Mouse (Mus musculus) spleen, adult 2 months (tissue): Measurements from ENCODE around the gene Cadps2. TPM values are rescaled to one million over a fixed set of nuclear protein-coding genes. Genes with fewer than 3 reads are reported as not detected.

Source experiments
- DNase-seq, 2 experiments: peaks; one replicate each; pipeline versions ENCODE4 v3.0.0 to v3.0.0-alpha.2; 2012 to 2021; ENCODE audit warnings: low spot score in 2 of 2, low read depth in 1 of 2
- H3K27ac ChIP-seq: fragments of 200-500 bp; 2 replicates; pipeline ENCODE4 v1.5.1; 2012; ENCODE audit warnings: low read length, inconsistent platforms; ENCODE audit not compliant: insufficient read depth
- H3K27me3 ChIP-seq: fragments of 200-500 bp; 2 replicates; pipeline ENCODE4 v1.6.1; 2012; ENCODE audit warnings: mild to moderate bottlenecking, moderate library complexity, low read length, inconsistent platforms; ENCODE audit not compliant: control insufficient read depth, insufficient read depth
- H3K36me3 ChIP-seq: fragments of 200-500 bp; 2 replicates; pipeline ENCODE4 v1.6.1; 2012; ENCODE audit warnings: mild to moderate bottlenecking, low read length, inconsistent platforms; ENCODE audit not compliant: control insufficient read depth, insufficient read depth
- H3K4me1 ChIP-seq: fragments of 200-500 bp; 2 replicates; pipeline ENCODE4 v1.6.1; 2011; ENCODE audit warnings: inconsistent platforms; ENCODE audit not compliant: control insufficient read depth, insufficient read depth, insufficient read length
- H3K4me3 ChIP-seq: fragments of 200-500 bp; 2 replicates; pipeline ENCODE4 v1.5.1; 2011; ENCODE audit warnings: mild to moderate bottlenecking, inconsistent platforms; ENCODE audit not compliant: insufficient read depth, insufficient read length; ENCODE audit errors: extremely low read depth
- CTCF ChIP-seq: fragments of 200-500 bp; IDR thresholded peaks from 2 replicates; pipeline ENCODE4 v1.5.1; 2011; ENCODE audit warnings: mild to moderate bottlenecking, inconsistent platforms; ENCODE audit not compliant: insufficient read depth, insufficient read length, insufficient replicate concordance; ENCODE audit errors: extremely low read depth
- POLR2A ChIP-seq: fragments of 200-500 bp; IDR thresholded peaks from 2 replicates; pipeline ENCODE4 v1.6.1; 2011; ENCODE audit warnings: low read depth, low read length, inconsistent platforms
- WGBS: fragments of 180-500 bp; shearing (Covaris S2); methylation state at CpG from one replicate; pipeline ENCODE4 v1.1.7; 2018; 5-methylcytosine and 5-hydroxymethylcytosine counted together
- polyA plus RNA-seq: library from polyadenylated mRNA; depleted of rRNA; stranded (reverse); fragments of >200 nt; gene quantifications from 2 replicates; pipeline ENCODE4 v1.2.3, GENCODE M21; 2012

The Cadps2 gene
- polyA plus RNA-seq, 1 experiment = 0.60 TPM

DNA sequence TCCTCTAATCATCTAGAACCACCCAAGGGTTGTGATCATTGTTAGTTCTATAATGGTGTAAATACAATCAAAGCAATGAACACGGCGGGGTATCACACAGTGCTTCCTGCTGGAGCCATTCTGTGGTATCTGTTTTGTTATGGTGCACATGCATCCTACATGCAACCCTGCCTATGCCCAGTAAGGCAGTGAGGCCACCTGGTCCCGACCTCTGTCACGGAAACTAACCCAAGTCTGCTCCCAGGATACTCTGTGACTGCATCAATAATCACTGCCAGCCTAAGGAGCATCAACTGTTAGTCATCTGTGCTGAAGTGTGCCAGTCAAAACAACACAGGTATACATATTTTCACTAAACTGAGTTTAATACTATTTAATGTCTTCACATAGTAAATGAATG is 3.7 kb downstream of the Cadps2 start:
- Histone ChIP-seq H3K27ac (no peak overlapping the region), H3K36me3 (no peaks in the 10 kb centered on the region), H3K4me1 (no peaks in the 10 kb centered on the region; the same call in 1 of the 2 replicates), H3K4me3 (no peak overlapping the region), H3K27me3 (0 out of 2 replicates have a peak, but pooled peaks cover 5% of the 10 kb centered on the region)
- TF ChIP-seq CTCF (no peak), POLR2A (no peak)
- 89% methylated on average over 4 of the region's 4 CpGs for WGBS
- no peak for DNase-seq

DNA sequence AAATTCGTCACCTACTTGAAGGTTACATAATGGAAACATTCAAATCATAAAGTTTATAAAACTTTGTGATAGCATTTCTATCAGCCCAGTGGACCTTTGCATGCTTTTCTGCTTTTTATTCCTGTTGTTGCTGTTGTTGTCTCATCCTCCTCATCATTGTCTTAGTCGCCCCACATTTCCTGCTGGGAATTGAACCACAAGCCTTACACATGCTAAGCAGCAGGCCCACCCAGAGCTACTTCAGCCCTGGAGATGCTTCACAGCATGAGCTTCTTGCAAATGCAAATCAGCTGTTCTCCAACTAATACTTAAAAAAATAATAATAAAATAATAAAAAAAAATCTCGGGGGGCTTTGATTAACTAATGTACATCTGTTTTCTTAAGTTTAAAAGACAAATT is 8.5 kb downstream of the Cadps2 start:
- H3K4me1 ChIP-seq = no peaks in the 10 kb centered on the region
- no peaks in the 10 kb centered on the region for H3K36me3 ChIP-seq
- no peak for DNase-seq
- H3K27me3 ChIP-seq = no peaks in the 10 kb centered on the region
- 69% methylated on average over 3 of the region's 3 CpGs for WGBS
- no peak overlapping the region for H3K27ac ChIP-seq
- TF ChIP-seq POLR2A = no peak
- TF ChIP-seq CTCF = no peak
- no peak overlapping the region for H3K4me3 ChIP-seq

DNA sequence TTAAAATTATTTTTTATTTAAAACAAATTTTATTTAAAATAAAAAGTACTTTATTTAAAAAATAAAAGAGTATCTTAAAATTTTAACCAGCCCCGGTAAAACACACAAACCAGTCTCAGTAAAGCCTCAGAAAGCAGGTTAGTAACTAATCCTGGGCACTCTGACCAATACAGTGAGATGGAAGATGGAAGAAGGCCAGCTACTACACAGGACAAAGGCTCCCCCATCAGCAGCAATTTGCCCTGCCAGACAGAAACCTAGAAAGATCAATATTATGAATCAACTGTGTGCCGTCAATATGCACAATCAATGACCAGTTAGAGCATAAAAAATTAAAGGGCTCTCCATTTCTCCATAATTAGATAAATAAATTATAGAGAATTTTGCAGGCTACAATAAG is 9.9 kb downstream of the Cadps2 start:
- no peak overlapping the region for H3K4me3 ChIP-seq
- TF ChIP-seq CTCF (no peak), POLR2A (no peak)
- no peak for DNase-seq
- 91% methylated on average over 2 of the region's 2 CpGs for WGBS
- no peaks in the 10 kb centered on the region for H3K36me3 ChIP-seq
- H3K4me1 ChIP-seq = no peaks in the 10 kb centered on the region
- no peaks in the 10 kb centered on the region for H3K27me3 ChIP-seq
- H3K27ac ChIP-seq = no peak overlapping the region

DNA sequence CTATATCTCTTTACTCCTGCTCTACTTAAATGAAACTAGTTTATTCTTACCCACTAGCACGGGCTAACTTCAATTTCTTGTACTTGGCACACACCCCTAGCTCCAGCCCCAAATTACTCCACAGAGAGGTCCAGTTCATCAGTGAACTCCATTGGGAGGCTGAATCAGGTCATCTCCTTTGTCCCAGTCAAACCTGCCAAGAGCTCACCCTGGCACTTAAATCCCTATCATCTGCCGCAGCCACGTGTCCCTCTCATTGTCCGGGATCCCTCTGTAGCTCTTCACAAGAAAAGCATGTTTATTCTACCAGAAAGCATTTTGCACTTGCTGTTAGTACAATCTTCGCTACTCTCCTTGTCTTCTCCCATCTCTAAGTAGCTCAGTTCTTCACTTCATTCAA is 17.4 kb downstream of the Cadps2 start:
- Histone ChIP-seq H3K4me3 (no peak overlapping the region), H3K36me3 (no peaks in the 10 kb centered on the region), H3K4me1 (no peaks in the 10 kb centered on the region), H3K27me3 (no peaks in the 10 kb centered on the region), H3K27ac (no peak overlapping the region)
- DNase-seq = no peak
- TF ChIP-seq CTCF (no peak), POLR2A (no peak)
- 90% methylated on average over 5 of the region's 5 CpGs for WGBS

DNA sequence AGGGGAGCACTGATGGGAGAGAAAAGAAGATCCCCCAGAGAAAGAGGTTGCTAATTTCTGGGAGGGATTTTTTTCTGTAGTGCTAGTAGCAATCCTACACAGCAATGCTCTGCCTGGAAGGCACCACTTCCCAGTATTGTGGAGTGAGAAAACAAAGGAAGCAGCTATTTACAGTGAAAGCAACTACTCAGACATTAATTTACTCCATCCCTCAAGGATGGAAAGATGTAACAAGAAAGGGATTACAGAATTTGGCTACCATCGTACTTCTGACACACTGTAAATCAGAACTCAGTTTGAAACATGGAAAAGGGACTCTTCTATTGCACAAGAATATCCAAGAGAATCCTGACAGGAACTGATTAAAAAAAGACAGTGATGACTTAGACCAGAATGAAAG is 29.1 kb downstream of the Cadps2 start:
- Histone ChIP-seq H3K4me3 (no peak overlapping the region), H3K27ac (no peak overlapping the region), H3K4me1 (no peaks in the 10 kb centered on the region), H3K36me3 (no peaks in the 10 kb centered on the region), H3K27me3 (no peaks in the 10 kb centered on the region)
- 69% methylated on average over 1 of the region's 1 CpGs for WGBS
- TF ChIP-seq POLR2A (no peak), CTCF (no peak)
- DNase-seq = no peak

DNA sequence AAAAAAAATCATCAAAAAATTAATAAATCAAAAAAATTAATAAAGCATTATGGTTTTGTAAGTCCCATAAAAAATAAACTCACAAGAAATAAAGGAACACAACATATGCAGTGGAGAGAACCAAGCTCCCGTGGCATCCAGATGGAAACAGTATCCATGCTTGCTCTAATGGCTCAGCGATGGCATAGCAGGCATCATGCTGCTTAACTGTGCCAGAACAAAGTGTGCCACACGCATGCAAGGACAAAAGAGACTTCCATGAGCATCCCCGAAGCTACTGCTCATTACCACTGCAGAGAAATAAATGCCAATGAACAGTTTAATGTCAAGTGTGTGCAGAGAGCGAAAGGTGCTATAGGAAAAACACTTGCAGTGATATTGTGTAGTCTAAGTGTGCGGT is 29.9 kb downstream of the Cadps2 start:
- Histone ChIP-seq H3K36me3 (no peaks in the 10 kb centered on the region), H3K27ac (no peak overlapping the region), H3K4me1 (no peaks in the 10 kb centered on the region), H3K4me3 (no peak overlapping the region), H3K27me3 (no peaks in the 10 kb centered on the region)
- TF ChIP-seq POLR2A = no peak
- TF ChIP-seq CTCF = no peak
- WGBS = 86% methylated on average over 6 of the region's 6 CpGs
- DNase-seq = no peak

DNA sequence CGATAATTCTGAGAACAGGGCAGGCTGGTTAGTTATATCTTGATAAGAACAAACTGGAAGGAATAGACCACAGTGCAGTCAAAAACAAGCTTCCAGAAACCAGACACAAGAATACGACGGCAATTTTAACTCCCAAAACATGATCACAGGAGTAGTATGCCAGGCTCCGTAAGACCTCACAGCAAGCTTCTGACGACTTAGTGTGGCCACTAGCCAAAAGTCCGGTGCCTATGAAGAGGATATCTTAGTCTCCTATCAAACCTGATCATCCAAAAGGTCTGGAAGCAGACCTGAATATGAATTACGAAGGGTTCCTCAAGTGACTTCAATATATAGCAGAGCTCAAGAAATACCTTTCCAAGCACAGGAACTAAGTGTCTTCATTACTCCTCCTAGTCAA is 33.9 kb downstream of the Cadps2 start:
- Histone ChIP-seq H3K27me3 (no peaks in the 10 kb centered on the region), H3K4me3 (no peak overlapping the region), H3K4me1 (no peaks in the 10 kb centered on the region), H3K36me3 (no peaks in the 10 kb centered on the region), H3K27ac (no peak overlapping the region)
- no peak for DNase-seq
- TF ChIP-seq POLR2A (no peak), CTCF (no peak)
- 91% methylated on average over 7 of the region's 7 CpGs for WGBS

DNA sequence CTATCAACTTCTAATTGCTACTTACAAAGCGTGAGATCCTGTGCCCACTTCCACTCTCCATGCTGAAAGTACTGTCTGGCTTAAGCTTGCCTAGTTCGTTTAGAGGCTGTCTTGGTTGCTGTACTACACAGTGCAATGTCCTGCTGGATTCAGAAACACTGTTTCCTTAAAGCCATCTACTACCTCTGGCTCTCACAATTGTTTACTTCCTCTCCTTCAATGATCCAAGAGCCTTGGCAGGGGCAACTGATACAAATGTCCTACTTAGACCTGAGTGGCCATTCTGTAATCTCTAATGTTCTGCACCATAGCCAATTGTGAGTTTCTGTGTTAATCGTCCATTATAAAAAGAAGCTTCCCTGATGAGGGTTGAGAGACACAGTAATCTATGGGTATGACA is 47.4 kb downstream of the Cadps2 start:
- H3K4me3 ChIP-seq = no peak overlapping the region
- H3K36me3 ChIP-seq = no peaks in the 10 kb centered on the region
- no peak overlapping the region for H3K27ac ChIP-seq

More for the DNA sequence above, 47.4 kb downstream of the Cadps2 start:
- WGBS = 70% methylated on average over 3 of the region's 3 CpGs
- no peak for DNase-seq
- Histone ChIP-seq H3K4me1 (no peaks in the 10 kb centered on the region), H3K27me3 (no peaks in the 10 kb centered on the region)
- TF ChIP-seq POLR2A = no peak
- no peak for TF ChIP-seq CTCF
